Mouse (Mus musculus) CD4-positive, CD25-positive, alpha-beta regulatory T cell, adult 4 months (primary cell): Measurements from ENCODE around the gene Naa38. TPM values are rescaled to one million over a fixed set of nuclear protein-coding genes. Genes with fewer than 3 reads are reported as not detected.

Experiments used
- ATAC-seq: one replicate; pipeline ENCODE4 v1.8.0; 2017
- polyA plus RNA-seq, 2 experiments: library from polyadenylated mRNA; unstranded; fragments of 100-300 nt; shearing (Covaris generic); gene quantifications; one replicate each; pipeline ENCODE4 v1.2.1; 2017

Gene Naa38
- polyA plus RNA-seq, 2 experiments from 2014 or later, result 87.8 to 116 TPM

DNA sequence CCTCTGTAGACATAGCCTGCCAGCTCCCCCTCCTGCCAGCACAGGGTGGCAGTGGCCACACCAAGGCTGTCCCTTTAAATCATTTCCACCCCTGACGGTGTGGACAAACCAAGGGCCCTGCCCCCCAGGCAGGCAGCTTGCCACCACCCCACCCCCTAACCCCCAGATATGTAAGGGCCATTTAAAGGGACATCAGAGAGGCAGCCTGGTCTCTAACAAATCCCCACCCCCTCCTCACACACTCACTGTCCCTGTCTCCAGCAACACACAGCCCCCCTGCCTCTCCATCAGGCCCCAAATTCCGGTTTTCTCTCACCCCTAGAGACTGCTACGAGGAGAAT is 20.0 kb downstream of the Naa38 start:
- no peak for ATAC-seq

- no peak for ATAC-seq
These were observed 20.6 kb downstream of the Naa38 start for GRCm38 (mm10) chr11:69415668-69416451.

- ATAC-seq, result no peak
These were observed 21.2 kb downstream of the Naa38 start for GRCm38 (mm10) chr11:69416509-69416908.

- no peak for ATAC-seq
These were observed 21.7 kb downstream of the Naa38 start for GRCm38 (mm10) chr11:69416921-69417448.

- ATAC-seq, result peak; percentile 22
These were observed 22.4 kb downstream of the Naa38 start for GRCm38 (mm10) chr11:69417449-69418384.

DNA sequence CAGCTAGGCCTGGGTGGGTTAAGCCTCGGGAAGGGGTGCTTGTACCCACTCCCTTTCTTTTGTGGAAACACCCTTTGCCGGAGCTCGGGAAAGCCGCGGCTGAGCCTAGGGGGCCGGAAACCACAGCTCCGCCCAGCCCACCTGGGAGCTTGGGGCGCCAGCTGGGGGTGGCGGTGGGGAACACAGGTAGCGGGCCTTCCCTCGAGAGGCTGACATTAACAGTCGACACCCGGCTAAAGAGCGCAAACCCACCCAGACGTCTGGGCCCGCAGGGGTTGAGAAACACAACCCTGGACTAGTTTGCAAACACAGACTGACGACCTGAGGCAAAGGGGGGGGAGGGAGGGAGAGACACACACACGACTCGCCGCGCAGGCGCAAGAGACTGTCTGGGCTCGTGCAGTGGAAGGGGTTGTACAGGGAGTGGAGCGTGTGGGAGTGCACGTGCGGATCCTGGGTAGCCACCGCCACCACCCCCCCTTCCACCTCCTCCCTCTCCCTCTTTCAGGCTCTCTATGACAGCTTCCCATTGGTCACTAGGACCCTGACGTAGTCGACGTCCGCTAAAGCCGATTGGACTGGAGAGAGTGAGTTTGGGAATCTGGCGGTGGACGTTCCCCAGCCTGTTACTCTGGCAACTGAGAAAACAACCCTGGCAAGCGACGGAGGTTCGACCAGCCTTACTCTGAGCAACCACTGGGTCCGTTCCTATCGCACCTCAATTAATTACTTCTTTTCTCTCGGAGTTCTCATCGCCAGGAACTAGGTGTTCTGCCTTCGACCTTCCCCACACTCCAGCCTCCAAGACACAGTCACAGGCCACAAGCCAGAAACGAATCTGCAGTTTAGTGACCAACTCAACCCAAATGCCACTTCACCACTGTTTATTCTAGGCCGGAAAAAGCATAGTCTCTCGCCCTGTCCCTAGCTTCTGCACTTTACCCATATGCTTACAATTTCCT is 23.5 kb downstream of the Naa38 start:
- ATAC-seq, result peak; percentile 60

DNA sequence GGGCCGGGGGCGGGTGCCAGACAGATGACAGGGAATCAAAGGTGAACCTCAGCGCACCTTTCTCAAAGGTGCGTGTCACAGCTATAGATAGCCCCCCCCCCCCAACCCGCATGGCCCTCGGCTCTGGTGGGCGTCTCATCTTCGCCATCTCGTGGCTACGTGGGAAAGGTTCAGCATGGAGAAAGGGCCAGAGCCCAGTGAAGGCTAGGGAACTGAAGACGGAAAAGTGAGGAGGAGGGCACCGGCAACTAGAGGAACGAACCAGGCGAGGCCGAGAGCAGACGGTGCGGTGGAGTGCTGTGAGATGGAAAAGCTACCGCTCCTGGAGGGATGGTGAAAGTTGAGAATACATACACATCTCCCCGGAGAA is 24.1 kb downstream of the Naa38 start:
- ATAC-seq, result no peak

DNA sequence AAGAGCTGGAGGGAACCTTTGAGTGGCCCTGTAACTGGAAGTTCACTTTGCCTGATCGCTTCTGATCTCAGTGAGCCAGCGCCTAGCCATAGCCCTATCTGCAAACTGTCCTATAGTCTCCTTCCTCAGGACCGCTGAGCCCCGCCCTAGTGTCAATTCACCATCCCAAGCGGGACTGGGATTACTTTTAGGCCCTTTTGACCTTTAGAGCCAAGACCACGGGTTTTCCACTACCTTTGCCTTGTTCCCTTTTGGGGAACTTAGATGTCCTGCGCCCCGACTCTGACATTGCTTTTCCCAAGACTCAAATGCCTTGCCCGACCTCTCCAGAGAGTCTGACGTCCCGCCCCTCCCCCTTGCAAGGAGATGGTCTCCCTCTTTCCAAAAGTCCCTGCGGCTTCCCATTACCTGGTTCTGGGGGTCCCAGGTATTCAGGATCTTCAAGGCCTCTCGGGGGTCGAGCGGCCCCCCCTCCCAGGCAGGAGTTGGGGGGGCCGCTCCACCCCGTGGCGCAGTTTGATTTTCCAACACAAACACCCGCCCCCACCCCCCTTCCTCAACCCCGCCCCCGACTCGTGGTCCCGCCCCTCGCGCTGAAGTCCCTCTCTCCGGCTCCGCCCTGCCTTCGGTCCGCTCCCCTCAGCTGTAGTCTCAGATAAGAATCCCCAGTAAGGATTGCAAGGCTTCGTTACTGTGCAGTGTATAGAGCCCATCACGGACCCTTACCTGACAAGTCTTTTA is 24.7 kb downstream of the Naa38 start:
- peak; percentile 12 for ATAC-seq

DNA sequence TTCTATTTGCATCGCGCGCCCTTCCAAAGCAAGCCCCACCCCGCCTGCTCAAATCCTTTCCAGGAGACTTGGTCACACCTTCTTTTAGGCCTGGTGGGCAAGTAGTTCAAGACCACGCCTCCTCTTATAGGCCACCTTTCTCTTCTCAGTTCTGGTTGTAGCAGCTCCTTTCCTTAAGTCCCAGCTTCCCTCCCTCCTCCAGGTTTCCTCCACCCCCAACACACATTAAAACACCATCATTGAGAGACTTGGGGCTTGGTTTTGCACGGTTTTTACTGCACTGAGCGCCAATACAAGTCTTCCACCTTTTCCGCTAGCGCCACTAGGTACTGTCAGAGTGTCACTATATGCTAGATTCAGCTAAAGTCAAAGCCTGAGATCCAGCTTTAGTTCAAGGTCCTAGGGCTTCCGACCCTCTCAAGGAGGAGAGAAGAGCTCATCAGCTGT is 25.3 kb downstream of the Naa38 start:
- ATAC-seq, result no peak

DNA sequence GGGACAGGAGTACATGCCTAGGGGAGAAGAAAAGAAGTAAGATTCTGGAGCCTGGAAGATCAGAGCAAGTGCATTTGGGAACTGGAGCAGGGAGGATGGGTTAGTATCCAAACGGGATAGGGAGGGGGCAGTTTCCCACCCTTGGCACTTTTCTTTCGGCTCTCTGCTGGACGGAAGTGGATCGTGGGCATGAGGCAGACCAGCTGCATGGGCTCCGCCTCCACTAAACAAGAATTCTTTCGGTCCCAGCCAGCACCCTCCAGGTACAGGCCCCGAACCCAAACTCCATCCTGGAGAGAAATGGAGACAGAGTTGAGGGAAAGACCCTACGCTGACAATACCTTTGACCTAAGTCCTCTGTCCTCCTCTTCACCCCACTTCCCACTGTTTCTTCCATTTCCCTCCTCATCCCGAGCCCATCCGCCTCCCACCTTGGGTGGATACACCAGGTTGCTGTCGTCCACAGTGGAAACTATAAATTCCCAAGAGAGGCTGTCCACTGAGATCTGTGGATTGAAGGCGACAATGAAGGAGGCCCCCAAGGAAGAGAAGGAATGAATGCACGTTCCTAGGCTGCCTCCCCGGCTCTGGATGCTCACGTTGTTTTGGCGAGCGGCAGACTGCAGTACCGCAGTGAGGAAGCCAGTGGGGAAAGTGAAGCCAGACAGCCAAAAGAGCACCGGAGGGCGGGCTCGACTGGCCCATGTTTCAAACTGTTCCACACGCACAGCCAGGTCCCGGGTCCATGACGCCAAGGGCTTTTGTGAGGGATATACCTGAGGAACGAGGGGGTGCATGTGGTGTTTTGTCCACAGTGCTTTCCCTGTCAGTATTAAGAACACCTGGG is 26.1 kb downstream of the Naa38 start:
- ATAC-seq, result no peak

GRCm38 (mm10) chr11:69422842-69423241 is 27.6 kb downstream of the Naa38 start:
- no peak for ATAC-seq

GRCm38 (mm10) chr11:69423885-69424284 is 28.6 kb downstream of the Naa38 start:
- no peak for ATAC-seq

- no peak for ATAC-seq
These were observed 31.0 kb downstream of the Naa38 start for GRCm38 (mm10) chr11:69426246-69426645.

- ATAC-seq, result no peak
These were observed 33.5 kb downstream of the Naa38 start for GRCm38 (mm10) chr11:69428751-69429150.

DNA sequence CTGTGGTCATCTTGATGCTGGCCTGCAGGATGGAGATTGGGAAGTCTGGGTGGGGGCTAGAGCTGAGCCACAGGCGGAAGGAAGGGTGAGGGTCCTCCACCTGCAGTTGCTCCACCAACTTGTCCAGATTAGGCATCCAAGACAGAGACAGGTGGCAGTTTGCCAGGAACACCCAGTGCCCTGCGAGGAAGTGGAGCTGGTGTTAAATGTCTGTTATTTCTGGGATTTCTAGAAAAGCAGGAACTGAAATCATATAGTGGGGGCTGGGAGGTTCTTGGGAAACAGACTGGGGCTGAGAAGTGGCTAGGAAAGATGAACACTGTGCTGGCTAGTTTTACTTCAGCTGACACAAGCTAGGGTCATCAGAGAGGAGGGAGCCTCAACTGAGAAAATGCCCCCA is 34.0 kb downstream of the Naa38 start:
- no peak for ATAC-seq

GRCm38 (mm10) chr11:69430631-69431030 is 35.3 kb downstream of the Naa38 start:
- no peak for ATAC-seq

GRCm38 (mm10) chr11:69431829-69432639 is 36.7 kb downstream of the Naa38 start:
- peak; percentile 91 for ATAC-seq

DNA sequence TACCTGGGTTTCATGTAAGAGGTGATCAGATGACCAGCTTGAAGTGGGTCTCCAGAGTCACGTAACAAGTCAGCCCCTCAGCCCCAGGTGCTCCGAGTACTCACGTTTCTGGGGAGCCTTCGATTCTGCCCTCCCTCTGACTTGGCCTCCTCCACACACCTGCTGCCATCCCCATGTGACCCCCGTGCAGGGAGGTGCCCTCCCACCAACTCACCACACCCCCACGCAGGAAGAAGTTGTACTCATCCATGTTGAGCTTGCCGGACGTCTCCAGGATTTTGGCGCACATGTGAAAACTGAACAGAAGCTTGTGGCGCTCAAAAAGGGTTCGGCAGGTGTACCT is 37.3 kb downstream of the Naa38 start:
- no peak for ATAC-seq

DNA sequence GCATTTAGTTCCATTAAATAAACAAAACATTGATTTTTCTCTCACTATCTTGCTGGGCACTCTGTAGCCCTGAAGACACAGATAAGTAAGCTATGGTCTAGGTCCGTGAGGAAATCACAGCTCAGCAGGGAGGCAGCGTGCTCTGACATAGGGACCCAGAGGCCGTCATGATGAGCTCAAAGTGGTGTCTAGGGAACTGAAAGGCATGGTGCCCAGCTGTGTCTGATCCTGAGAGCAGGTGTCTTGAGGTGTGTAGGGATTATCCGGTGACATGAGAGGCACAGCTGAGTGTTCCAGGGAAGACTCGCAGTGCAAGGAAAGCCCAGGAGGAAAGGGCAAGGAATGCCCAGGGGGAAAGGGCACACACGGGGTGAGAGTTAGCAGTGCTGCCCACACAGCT is 37.9 kb downstream of the Naa38 start:
- ATAC-seq, result no peak

- ATAC-seq, result no peak
These were observed 42.0 kb downstream of the Naa38 start for GRCm38 (mm10) chr11:69437291-69437690.
